Mouse (Mus musculus): ENCODE measurements around the gene Kdm2b.

GRCm38 (mm10) chr5:123035089-123035488 lies 45.5 kb upstream of the Kdm2b start:
- no peak for TF ChIP-seq CTCF (IDR thresholded peaks at IDR 0.05; ENCODE audit: borderline replicate concordance, insufficient read depth, low read length)
- TF ChIP-seq POLR2A (IDR thresholded peaks at IDR 0.05; ENCODE audit: low read depth, low read length): no peak
